Mouse (Mus musculus): ENCODE measurements at regions not wholly inside any gene's neighbourhood (a gene's known extent, or its start where the extent isn't known, plus 50 kb on each side); places are given as distances from the start of the nearest gene placed in this dataset.

GRCm38 (mm10) chr12:79924921-79925703, 187.7 kb downstream of the Zfp36l1 start:
- no peak for TF ChIP-seq POLR2A (IDR thresholded peaks at IDR 0.05; ENCODE audit: extremely low read depth, insufficient read depth, low read length)
- no peak for TF ChIP-seq CTCF (IDR thresholded peaks at IDR 0.05; ENCODE audit: low read depth, low read length)
